Mouse (Mus musculus) testis, postnatal 10 days (tissue): ENCODE data around the gene Shkbp1.

Source experiments
- DNase-seq: peaks from one replicate; pipeline ENCODE4 v3.0.0; 2021; ENCODE audit warnings: low spot score

Shkbp1 gene

DNA sequence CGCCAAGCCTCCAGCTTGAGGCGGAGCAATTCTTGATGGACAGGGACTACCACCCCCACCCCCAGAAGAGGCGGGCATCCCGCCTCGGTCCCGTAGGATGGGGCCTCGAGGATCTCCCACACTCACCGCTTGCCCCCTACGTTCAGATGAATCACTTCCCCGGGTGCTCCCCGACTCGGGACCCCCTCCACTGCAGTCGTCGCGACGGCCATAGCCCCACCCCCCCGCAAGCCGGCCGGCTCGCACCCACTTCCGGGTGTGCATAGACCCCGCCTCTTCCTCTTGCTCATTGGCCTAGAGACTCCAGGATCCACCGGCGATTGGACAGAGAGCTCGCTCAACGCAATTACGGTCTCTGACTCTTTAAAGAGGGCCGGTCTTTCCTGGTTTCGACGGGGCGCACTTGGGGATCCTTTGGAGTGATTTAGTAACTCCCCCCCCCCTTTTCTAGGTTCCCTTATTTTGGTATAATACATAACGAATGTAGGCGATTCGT is at the start of gene Shkbp1:
Gene Shkbp1 (minus strand): TSS at position 275 of the 496 bp plus-strand sequence.
- DNase-seq, result peak; percentile 85

DNA sequence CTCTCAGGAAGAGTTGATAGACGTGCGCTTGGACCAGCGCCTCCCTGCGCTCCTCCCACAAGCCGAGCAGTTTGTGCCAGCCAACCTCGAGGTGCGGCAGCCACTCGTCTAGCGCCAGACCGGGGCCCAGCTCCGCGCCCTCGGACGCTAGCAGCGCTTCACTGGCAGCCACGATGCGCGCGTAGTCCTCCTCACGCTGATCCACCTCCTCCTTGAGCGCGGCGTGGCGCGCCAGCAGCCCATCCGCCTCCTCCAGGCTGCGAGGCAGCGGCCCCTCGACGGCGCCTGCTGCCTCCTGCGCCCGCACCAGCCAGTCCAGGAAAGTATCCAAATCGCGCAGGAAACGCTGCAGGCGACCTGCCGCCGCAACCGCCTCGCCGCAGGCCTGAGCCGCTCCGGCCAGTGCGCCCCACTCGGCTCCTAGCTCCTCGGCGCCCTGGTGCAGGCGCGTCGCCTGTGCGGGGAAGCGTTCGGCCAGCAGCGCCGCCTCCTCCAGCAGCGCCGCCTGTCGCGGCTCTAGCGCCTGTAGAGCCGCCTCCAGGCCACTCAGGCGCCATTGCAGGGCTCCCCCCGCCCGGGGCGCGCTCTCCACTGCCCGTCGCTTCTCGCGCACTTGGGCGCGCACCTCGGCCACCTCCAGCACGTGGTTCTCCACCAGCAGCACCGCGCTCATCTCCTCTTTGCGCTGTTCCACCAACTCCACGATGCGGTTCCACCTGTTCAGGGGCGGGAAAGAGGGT is 48.6 kb upstream of the Shkbp1 start:
- DNase-seq, result no peak

DNA sequence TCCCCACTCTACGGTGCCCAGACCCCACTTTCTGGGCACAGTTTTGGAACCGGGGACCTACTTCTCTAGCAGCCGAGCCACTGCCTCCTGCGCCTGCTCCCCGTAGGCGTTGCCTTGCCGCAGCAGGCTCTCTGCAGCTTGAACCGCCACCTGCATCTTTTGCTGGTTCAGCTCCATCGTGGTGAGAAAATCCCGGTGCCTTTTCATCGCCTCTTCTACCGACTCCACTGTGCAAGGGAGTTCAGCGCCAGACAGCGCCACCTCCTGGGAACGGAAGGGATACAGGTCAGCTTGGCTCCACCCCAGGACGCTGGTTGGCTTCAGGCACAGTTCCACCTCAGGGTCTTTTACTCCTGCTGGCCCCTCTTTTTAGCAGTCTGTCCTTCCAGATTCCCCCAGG is 46.9 kb upstream of the Shkbp1 start:
- peak; percentile 85 for DNase-seq

DNA sequence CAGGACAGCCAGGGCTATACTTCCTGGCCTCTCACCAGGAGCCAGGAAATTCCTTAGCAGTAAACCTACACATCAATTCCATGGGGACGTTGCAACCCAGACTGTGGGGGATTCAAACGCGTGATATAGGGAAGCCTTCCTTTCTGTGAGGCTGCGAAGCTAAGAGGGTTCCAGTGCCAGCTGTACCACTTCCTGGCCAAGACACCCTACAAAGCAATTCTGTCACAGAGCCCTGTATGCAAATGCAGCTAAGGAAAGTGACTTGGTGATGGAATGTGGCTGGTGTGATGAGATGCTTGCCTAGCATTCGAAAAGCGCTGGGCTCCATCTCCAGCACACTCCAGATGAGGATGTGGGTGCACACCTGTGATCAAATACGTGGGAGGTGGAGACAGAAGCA is 44.7 kb upstream of the Shkbp1 start:
- DNase-seq, result no peak

DNA sequence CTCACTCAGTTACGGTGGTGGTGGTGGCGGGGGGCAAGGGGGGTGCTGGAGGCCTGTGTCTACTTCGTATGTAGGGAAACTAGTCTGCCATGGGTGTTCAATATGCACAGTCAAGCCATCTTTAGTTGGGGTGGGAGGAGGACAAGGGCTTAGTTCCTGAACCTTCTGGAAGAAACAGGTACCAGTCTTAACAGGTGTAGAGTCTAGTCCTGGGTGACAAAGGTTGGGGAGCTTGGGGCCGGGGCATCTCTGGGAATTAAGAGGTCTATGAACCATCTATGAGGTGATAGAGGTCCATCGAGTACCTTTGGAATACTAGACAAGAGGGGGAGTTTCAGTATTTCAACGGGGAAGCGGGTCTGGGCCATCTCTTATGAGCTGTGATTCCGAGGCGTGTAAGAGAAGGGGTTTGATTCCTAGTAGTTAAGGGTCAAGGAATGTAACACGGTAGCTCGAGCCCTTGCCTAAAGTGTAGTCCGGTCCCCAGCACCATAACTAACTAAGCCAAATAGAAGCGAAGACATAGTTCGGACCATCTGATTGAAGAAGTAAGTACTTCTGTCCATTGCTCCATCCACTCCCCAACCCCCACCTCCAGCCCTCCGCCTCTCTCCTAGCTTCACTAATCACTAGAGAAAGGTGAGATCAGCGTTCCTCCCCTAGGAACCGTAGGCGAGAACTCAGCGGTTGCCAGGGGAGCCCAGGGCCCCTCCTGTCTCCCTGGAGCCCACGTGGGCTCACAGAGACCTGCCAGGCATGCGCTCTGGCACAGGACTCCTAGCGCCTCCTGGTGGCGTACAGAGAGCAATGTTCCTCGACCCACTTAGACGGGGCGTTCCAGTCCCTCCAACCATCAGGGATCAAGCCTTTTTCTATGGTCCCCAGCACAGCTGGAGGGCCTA is 41.5 kb upstream of the Shkbp1 start:
- DNase-seq, result peak; percentile 72

DNA sequence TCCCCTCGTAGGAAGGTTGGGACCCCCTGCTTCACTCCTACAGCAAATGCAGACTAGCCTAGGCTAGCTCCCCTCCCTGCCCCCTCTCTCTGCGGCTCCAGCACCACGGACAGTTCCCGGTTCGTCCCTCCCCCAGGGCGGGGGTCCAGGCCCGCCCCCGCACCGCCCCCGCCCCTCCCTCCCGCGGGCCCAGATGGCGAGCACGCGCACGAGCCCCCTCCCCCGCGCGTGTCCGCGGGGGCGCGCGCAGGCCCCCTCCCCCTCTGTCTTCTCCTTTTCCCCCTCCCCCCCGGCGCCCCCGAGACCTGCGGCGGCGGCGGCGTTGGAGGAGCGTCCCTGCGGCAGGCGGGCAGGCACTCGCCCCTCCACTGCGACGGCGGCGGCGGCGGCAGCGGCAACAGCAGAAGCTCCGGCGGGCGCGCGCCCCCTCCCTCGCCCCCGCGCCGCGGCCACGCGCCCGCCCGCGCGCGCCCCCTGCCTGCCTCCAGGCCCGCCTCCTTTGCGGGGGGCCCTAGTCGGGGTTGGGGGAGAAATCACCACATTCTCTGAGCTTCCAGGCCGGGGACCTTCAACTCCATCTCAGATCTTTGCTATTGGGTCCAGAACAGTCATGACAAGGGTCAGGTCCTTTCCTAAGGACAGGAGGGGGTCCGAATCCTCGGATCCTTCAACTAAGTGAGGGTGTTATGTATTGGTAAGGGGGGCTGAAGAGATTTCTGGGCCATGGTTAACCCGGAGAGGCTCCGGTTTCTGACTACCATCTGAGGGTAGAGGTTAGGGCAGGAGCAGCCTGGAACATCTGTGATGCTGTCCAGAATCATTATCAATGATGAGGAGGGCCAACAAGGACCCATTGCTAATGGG is 40.6 kb upstream of the Shkbp1 start:
- DNase-seq, result peak; percentile 75

DNA sequence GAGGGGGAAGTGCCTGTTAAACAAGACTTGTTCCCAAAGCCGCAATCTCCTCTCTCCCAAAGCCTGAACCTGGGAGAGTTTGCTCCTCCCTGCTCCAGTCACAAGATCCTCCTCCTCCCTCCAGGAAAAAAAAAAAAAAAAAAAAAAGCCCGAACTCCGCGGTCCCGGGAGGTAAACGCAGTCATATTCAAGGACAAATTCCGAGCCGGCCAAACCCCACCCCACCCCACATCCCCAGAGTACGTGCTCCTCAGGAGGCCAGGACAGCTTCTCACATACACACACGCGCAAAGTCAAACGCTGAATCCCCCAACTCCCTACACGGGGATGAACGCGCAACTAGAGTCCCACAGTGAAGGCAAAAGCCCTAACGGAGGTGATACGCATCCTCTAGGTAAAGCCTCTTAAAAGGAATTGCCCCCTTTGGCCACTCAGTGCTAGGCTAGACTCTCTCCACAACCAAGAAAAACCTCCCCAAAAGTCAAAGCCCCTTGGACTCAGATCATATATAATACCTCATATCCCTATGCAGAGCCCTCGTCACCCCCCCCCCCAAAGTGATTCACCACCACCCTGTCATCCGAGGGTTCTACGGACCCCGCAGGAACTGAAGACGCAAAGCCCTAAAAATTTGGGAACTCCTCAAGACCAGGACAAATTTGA is 39.8 kb upstream of the Shkbp1 start:
- no peak for DNase-seq

DNA sequence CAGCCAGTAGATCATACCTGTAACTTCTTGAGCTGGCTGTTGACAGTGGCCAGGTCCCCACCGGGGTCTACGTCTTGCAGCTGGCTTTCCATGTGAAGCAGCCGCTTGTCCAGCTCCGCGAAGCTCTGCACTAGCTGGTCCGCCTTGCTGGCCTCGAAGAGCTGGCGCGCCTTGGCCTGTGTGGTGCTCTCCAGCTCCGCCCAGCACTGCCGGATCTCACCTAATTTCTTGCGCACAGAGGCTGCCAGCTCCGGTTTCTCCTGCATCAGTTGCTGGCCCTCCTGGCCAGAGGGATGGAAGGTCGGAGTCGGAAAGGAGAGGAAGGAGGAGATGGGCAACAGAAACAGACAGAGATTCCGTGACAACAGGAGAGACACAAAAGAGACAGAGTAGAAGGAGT is 35.6 kb upstream of the Shkbp1 start:
- DNase-seq, result no peak

DNA sequence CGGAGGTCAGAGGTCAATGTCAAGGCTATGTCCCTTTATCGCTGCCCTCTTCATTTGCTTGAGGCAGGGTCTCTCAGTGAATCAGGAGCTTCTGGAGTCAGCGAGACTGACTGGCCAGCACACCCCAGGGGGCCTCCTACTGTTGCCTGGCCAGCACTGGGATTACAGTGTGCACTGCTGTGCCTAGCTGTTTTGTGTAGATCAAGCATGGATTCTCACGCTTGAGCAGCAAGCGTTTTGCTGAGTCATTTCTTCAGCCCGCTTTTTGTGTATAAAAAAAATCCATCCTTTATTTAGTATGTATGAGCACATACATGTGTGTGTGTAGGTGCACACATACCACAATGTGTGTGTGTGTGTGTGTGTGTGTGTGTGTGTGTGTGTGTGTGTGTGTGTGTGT is 33.4 kb upstream of the Shkbp1 start:
- no peak for DNase-seq

DNA sequence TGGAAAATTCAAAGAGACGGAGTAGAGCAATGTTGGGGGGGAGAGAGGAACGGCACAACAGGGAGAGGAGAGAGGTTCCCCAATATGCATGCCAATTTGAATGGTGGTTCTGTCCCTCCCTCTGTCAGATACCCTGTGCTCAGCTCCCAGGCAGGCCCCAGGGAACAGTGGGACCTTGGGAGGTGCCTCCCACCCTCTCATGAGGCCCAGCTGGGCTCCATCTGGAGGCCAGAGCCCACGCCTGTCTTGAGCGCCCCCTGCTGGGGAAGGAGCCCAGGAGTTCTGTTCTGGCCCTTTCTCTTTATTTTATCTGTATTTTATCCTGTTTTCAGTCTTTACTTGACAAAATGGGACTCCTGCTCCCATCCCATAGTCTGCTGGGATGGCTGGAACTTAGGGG is 28.9 kb upstream of the Shkbp1 start:
- DNase-seq, result peak; percentile 89

DNA sequence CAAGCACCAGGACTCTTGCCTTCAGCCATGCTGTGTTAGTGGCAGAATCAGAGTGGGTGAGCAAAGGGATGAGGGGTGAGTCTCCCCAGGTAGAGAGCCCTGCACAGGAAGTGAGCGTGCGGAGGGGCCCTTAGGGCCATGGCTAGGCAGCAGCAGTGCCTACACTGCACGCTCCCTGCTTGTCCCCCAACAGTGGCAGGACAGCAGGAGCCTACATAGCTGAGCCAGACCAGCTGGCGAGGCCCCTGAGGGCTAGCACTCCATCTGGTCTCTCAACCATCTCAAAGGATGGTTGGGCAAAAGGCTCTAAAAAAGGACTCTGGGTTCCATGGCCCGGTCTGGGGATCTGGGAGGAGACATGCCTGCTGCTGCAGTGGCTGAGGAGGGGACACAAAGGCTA is 28.3 kb upstream of the Shkbp1 start:
- no peak for DNase-seq

DNA sequence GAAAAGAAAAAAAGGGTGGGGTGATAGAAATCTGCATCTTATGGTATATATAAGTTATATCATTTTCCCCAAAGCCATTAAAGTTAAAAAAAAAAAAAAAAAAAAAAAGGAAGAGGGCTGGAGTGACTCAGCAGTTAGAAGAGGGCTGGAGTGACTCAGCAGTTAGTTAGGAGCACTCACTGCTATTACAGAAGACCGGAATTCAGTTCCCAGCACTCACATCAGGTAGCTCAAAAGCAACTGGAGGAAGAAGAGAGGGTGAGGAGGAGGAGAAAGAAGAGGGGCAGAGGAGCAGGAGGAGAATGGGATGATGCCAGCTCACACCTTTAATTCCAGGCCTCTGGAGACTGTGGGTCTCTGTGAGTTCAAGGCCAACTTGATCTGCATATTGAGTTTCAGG is 27.4 kb upstream of the Shkbp1 start:
- no peak for DNase-seq

DNA sequence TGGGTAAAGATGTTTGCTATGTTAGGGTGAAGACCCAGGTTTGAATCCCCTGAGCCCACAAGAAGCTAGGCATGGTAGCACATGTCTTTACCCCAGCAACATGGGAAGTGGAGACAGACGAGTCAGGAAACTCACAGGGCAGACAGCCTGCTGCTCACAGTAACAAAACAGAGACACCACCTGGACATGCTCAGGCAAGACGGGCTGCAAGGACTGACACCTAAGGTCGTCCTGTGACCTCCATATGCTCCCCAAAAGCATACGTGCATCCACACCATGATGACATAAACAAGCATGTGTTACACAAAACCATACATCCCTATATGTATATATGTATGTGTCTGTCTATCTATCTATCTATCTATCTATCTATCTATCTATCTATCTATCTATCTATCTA is 25.7 kb upstream of the Shkbp1 start:
- DNase-seq, result no peak

DNA sequence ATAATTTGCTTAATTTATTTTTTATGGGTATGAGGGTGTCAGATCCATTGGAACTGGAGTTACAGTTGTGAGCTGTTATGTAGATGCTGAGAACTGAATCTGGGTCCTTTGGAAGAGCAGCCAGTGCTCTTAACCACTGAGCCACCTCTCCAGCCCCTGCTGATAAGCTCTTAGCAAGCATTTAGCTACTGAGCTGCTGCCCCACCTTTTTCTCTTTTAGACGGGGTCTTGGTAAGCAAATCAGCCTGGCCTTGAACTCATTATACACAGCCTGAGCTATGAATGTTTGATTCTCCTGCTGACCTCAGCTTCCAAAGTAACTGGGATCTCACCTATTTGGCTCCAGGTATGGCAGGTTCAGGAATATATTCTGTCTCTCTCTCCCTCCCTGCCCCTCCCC is 25.2 kb upstream of the Shkbp1 start:
- no peak for DNase-seq

DNA sequence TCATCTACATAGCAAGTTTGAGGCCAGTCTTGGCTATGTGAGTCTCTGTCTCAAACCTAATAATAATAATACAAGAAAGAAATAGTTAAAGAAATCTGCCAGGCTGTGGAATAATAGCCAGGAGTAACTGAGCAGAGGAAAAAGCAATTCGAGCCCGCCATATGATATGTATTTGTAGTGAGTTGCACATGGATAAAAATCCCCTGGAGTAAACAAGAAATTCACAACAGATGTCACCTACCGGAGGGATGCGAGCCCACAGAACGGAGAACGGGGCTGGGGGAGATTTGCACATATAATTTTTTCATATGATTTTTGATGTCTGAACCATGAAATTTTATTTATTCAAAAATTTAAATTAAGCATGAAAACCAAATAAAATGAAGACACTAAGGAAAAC is 24.0 kb upstream of the Shkbp1 start:
- no peak for DNase-seq

DNA sequence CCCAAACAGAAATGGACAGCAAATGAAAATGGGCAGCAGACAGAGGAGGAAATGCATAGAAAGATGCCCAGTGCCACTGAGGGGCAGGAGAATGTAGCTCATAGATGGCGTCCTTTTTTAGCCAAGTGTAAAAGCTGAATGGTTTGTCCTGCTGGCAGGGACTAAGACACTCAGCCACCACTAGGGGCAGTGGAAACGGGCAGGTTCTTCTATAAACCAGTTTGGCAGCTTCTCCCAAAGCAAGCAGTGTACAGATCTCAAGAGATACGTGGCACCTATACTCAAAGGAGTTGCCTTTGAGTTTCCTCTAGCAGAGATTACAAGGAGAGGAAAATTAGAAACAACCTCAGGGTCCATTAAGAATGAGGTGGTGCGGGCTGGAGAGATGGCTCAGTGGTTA is 22.6 kb upstream of the Shkbp1 start:
- no peak for DNase-seq

DNA sequence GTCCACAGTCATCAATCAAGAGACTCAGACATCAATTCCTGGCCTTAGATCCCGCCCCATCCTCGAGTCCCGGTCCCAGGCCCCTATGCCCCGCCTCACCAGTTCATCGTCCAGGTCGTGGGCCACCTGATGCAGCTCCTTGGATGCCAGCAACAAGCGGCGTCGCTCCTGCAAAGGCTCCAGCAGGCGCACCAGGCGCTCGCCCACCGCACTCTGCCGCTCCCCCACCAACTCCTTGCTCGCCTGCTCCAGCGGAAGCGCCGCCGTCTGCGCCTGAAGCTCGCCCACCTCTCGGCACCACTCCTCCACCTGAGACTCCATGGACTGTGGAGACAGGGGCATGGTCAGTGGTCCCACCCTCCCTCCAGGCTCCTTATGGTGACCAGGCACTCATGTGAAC is 19.5 kb upstream of the Shkbp1 start:
- DNase-seq, result no peak

DNA sequence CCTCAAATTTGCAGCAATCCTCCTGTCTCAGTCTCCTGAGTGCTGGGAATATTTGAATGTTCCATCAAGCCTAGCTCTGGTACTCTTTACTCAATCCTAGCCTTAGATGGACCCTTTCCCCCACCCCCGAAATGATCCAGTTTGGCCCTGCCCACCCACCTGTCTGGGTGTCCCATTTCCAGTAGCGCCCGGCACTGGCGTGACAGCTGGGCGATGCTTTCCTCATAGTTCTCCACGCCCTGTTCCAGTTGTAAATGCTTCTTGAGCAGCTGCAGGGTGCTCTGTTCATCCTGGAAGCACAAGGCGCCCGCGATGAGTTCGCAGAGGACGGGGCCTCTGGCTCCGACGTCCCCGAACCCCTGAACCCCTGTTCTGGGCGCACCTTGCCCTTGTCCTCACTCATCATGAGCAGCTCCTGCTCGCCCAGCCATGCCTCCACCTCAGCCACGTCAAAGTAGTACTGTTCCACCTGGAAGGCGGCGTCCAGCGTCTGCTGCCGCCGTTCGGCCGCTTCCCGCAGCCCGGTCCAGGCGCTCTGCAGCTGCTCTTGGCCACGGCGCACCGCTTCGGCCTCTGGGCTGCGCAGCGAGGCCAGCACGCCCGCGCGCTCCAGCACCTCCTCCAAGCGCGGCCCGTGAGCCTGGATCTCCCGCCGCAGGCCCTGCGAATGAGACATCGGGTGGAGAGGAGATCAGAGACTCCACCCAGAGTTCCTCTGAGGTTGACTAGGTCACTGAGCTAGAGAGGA is 16.1 kb upstream of the Shkbp1 start:
- DNase-seq, result no peak

DNA sequence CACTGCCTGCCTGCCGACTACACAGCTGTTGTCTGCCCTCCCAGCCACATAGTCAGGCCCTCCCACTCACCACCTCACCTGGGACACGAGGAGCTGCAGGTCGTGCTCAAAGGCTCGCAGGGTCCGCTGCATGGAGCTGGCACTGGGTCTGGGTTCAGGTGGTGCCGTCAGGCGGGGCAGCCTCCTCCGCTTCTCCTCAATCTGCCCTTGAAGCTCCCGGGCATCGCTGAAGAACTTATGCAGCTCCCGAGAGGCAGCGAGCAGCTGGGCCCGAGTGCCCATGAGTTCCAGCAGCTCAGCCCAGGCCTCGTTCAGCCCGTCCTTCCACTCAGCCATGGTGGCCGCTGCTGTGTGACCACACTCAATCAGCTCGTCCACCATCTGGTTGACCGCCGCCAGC is 13.3 kb upstream of the Shkbp1 start:
- DNase-seq, result no peak

DNA sequence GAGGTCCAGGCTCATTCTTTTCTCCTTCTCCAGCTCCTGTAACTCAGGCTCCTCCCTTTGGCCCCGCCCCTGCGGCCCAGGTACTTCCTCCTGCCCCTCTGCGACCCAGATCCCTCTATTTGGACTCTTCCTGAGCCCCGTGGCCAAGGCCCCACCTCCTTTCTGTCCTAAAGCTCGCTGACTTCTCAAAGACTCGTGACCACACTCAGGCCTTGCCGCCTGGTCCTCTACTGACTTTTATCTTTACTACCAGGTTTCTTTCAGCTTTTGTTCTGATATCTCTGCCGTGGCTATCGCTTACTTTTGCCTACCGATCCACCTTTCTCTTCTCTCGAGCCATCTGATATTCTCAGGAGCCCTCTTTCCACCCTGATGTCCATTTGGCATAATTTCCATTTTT is 12.2 kb upstream of the Shkbp1 start:
- no peak for DNase-seq
